Mouse (Mus musculus) ES-Bruce4 (cell line): ENCODE data around the gene Acadvl. TPM values are rescaled to one million over a fixed set of nuclear protein-coding genes. Genes with fewer than 3 reads are reported as not detected.
"Not testable (repeated sequence)": the region's sequence is repeated elsewhere in the genome, so short reads cannot be mapped to it uniquely, and the experiment has no call there.

ENCODE experiments used
- H3K27ac ChIP-seq: 2 replicates; pipeline ENCODE4 v1.5.1; 2012; ENCODE audit warnings: low read length, inconsistent platforms; ENCODE audit not compliant: insufficient read depth
- H3K27me3 ChIP-seq: 2 replicates; pipeline ENCODE4 v1.6.1; 2012; ENCODE audit warnings: mild to moderate bottlenecking, low read length, inconsistent platforms; ENCODE audit not compliant: control insufficient read depth, poor library complexity, insufficient read depth, severe bottlenecking
- H3K36me3 ChIP-seq: 2 replicates; pipeline ENCODE4 v1.6.1; 2012; ENCODE audit warnings: inconsistent platforms, mild to moderate bottlenecking, low read length, moderate library complexity; ENCODE audit not compliant: control insufficient read depth, poor library complexity, insufficient read depth, severe bottlenecking
- H3K4me1 ChIP-seq: one replicate; pipeline ENCODE4 v1.8.1; 2011; ENCODE audit warnings: low read length; ENCODE audit not compliant: control insufficient read depth, insufficient read depth
- H3K4me3 ChIP-seq: 2 replicates; pipeline ENCODE4 v1.5.1; 2011; ENCODE audit warnings: low read depth, mild to moderate bottlenecking, low read length
- H3K9ac ChIP-seq: 2 replicates; pipeline ENCODE4 v1.6.1; 2012; ENCODE audit warnings: low read depth, mild to moderate bottlenecking, inconsistent platforms; ENCODE audit not compliant: poor library complexity, severe bottlenecking
- H3K9me3 ChIP-seq: replicated peaks from 2 replicates; pipeline ENCODE4 v1.6.1; 2012; ENCODE audit warnings: mild to moderate bottlenecking, low read length, inconsistent platforms; ENCODE audit not compliant: control insufficient read depth, poor library complexity, insufficient read depth, severe bottlenecking
- CTCF ChIP-seq: IDR thresholded peaks from one replicate; pipeline ENCODE4 v1.8.1; 2011; ENCODE audit warnings: low read depth, low read length
- EP300 ChIP-seq: IDR thresholded peaks from 2 replicates; pipeline ENCODE4 v1.6.1; 2011; ENCODE audit warnings: low read depth, low read length; ENCODE audit not compliant: insufficient read depth
- POLR2A ChIP-seq: IDR thresholded peaks from one replicate; pipeline ENCODE4 v1.8.1; 2011; ENCODE audit warnings: low read length; ENCODE audit not compliant: insufficient read depth
- polyA plus RNA-seq: library from polyadenylated mRNA; stranded (reverse); fragments of >200 nt; gene quantifications from 2 replicates; pipeline ENCODE4 v1.2.4, GENCODE M21; 2011; ENCODE audit warnings: low read depth; ENCODE audit not compliant: missing spikeins, insufficient read depth, insufficient read length

Gene Acadvl
- polyA plus RNA-seq, 1 experiment: 19.8 TPM

- Histone ChIP-seq H3K9ac (no peak overlapping the region), H3K4me1 (no peaks in the 10 kb centered on the region), H3K27ac (no peak overlapping the region)
Observed at GRCm38 (mm10) chr11:70017199-70017767, 2.1 kb upstream of the Acadvl start.

GRCm38 (mm10) chr11:70016669-70017068, 1.5 kb upstream of the Acadvl start, which contains the start of gene Dlg4:
TSS of gene Dlg4 (plus strand) at chr11:70016942.
- Histone ChIP-seq H3K9ac (no peak within 1 kb of the TSS), H3K36me3 (peaks cover 8% of the 10 kb centered on the region), H3K27me3 (no peaks in the 10 kb centered on the region), H3K9me3 (no peaks in the 10 kb centered on the region), H3K4me1 (no peaks in the 10 kb centered on the region), H3K4me3 (no peak within 1 kb of the TSS), H3K27ac (no peak within 1 kb of the TSS)
- no peak for TF ChIP-seq CTCF
- TF ChIP-seq EP300: no peak
- no peak for TF ChIP-seq POLR2A

More at GRCm38 (mm10) chr11:70017199-70017767, 2.1 kb upstream of the Acadvl start:
- Histone ChIP-seq H3K4me3 (no peak overlapping the region), H3K27me3 (no peaks in the 10 kb centered on the region), H3K36me3 (peaks cover 2% of the 10 kb centered on the region; the same call in 1 of the 2 replicates), H3K9me3 (no peaks in the 10 kb centered on the region)
- no peak for TF ChIP-seq EP300
- TF ChIP-seq CTCF: no peak
- TF ChIP-seq POLR2A: no peak

GRCm38 (mm10) chr11:70016177-70016576, 966 bp upstream of the Acadvl start:
- H3K27ac ChIP-seq, H3K27me3 ChIP-seq, H3K9ac ChIP-seq, H3K4me1 ChIP-seq, H3K4me3 ChIP-seq, H3K9me3 ChIP-seq: not testable (repeated sequence)
- H3K36me3 ChIP-seq: peaks cover 12% of the 10 kb centered on the region

GRCm38 (mm10) chr11:70015677-70016076, 466 bp upstream of the Acadvl start:
- no peaks in the 10 kb centered on the region for H3K27me3 ChIP-seq
- H3K27ac ChIP-seq: no peak overlapping the region
- no peak for TF ChIP-seq EP300
- no peak for TF ChIP-seq POLR2A
- no peak overlapping the region for H3K9ac ChIP-seq
- no peaks in the 10 kb centered on the region for H3K9me3 ChIP-seq
- H3K4me3 ChIP-seq: no peak overlapping the region
- no peaks in the 10 kb centered on the region for H3K4me1 ChIP-seq
- peaks cover 17% of the 10 kb centered on the region for H3K36me3 ChIP-seq

GRCm38 (mm10) chr11:70014051-70014450, 1.2 kb downstream of the Acadvl start:
- Histone ChIP-seq H3K36me3 (peaks cover 23% of the 10 kb centered on the region), H3K27me3 (no peaks in the 10 kb centered on the region), H3K9ac (no peak overlapping the region), H3K27ac (no peak overlapping the region), H3K9me3 (no peaks in the 10 kb centered on the region), H3K4me3 (no peak overlapping the region), H3K4me1 (no peaks in the 10 kb centered on the region)
- no peak for TF ChIP-seq CTCF
- no peak for TF ChIP-seq EP300
- no peak for TF ChIP-seq POLR2A

GRCm38 (mm10) chr11:70013408-70013807, 1.8 kb downstream of the Acadvl start:
- Histone ChIP-seq H3K4me1 (no peaks in the 10 kb centered on the region), H3K27ac (no peak overlapping the region), H3K27me3 (no peaks in the 10 kb centered on the region), H3K9ac (no peak overlapping the region), H3K4me3 (no peak overlapping the region), H3K36me3 (peaks cover 30% of the 10 kb centered on the region), H3K9me3 (no peaks in the 10 kb centered on the region)
- TF ChIP-seq CTCF (no peak), EP300 (no peak), POLR2A (no peak)
